Mouse (Mus musculus) MEL (cell line): ENCODE results near the gene Htatip2. TPM values are rescaled to one million over a fixed set of nuclear protein-coding genes. Genes with fewer than 3 reads are reported as not detected.

Experiments
- DNase-seq: peaks from one replicate; pipeline ENCODE4 v3.0.0; 2011; ENCODE audit warnings: low read depth, low spot score
- H3K27ac ChIP-seq: 2 replicates; pipeline ENCODE4 v1.5.1; 2012; ENCODE audit warnings: low read depth, mild to moderate bottlenecking, control low read depth, low read length, moderate library complexity; ENCODE audit not compliant: control insufficient read depth
- H3K27me3 ChIP-seq, 2 experiments: fragments of 150-350 bp in 1 of 2; sonication (generic) in 1 of 2; 2 replicates each; pipeline ENCODE4 v1.6.1; 2012; ENCODE audit warnings: low read length in 2 of 2, mild to moderate bottlenecking in 2 of 2, improper control_type of control experiment in 1 of 2, moderate library complexity in 1 of 2; ENCODE audit not compliant: insufficient read depth in 2 of 2, control insufficient read depth in 1 of 2
- H3K36me3 ChIP-seq, 2 experiments: 2 replicates each; pipeline ENCODE4 v1.6.1; 2012 to 2014; ENCODE audit warnings: low read length in 2 of 2, improper control_type of control experiment in 1 of 2, inconsistent platforms in 1 of 2, mild to moderate bottlenecking in 1 of 2; ENCODE audit not compliant: insufficient read depth in 2 of 2, control insufficient read depth in 1 of 2
- H3K4me1 ChIP-seq, 2 experiments: fragments of 150-350 bp in 1 of 2; sonication (generic) in 1 of 2; 2 replicates each; pipeline ENCODE4 v1.6.1; 2012; ENCODE audit warnings: low read length in 2 of 2, improper control_type of control experiment in 1 of 2, mild to moderate bottlenecking in 1 of 2; ENCODE audit not compliant: insufficient read depth in 2 of 2, control insufficient read depth in 1 of 2
- H3K4me3 ChIP-seq, 2 experiments: fragments of 150-350 bp in 1 of 2; sonication (generic) in 1 of 2; 2 replicates each; pipeline ENCODE4 v1.5.1; 2012; ENCODE audit warnings: low read depth in 2 of 2, low read length in 2 of 2, mild to moderate bottlenecking in 2 of 2, moderate library complexity in 2 of 2, control low read depth in 1 of 2, improper control_type of control experiment in 1 of 2; ENCODE audit not compliant: control insufficient read depth in 1 of 2, insufficient read depth in 1 of 2
- H3K79me2 ChIP-seq: 2 replicates; pipeline ENCODE4 v1.6.1; 2012; ENCODE audit warnings: mild to moderate bottlenecking, low read length, moderate library complexity; ENCODE audit not compliant: control insufficient read depth, poor library complexity, insufficient read depth
- H3K9ac ChIP-seq: 2 replicates; pipeline ENCODE4 v1.6.1; 2012; ENCODE audit warnings: low read depth, mild to moderate bottlenecking, control low read depth, low read length, moderate library complexity; ENCODE audit not compliant: control insufficient read depth, poor library complexity, severe bottlenecking
- H3K9me3 ChIP-seq: fragments of 150-350 bp; sonication (generic); replicated peaks from 2 replicates; pipeline ENCODE4 v1.6.1; 2012; ENCODE audit warnings: mild to moderate bottlenecking, low read length, improper control_type of control experiment, moderate library complexity; ENCODE audit not compliant: insufficient read depth
- CHD1 ChIP-seq: IDR thresholded peaks from 2 replicates; pipeline ENCODE4 v1.6.1; 2012; ENCODE audit warnings: low read depth, mild to moderate bottlenecking, inconsistent platforms, low read length, improper control_type of control experiment
- CHD2 ChIP-seq: IDR thresholded peaks from 2 replicates; pipeline ENCODE4 v1.6.1; 2011; ENCODE audit warnings: low read length, improper control_type of control experiment
- ELF1 ChIP-seq: IDR thresholded peaks from 2 replicates; pipeline ENCODE4 v1.6.1; 2014; ENCODE audit warnings: low read depth, mild to moderate bottlenecking, inconsistent platforms, low read length, improper control_type of control experiment, moderate library complexity
- ETS1 ChIP-seq: IDR thresholded peaks from 2 replicates; pipeline ENCODE4 v1.6.1; 2012; ENCODE audit warnings: low read depth, mild to moderate bottlenecking, inconsistent platforms, low read length, improper control_type of control experiment, moderate library complexity
- GABPA ChIP-seq: IDR thresholded peaks from 2 replicates; pipeline ENCODE4 v1.6.1; 2012; ENCODE audit warnings: low read depth, mild to moderate bottlenecking, inconsistent platforms, low read length, improper control_type of control experiment, moderate library complexity
- GATA1 ChIP-seq: IDR thresholded peaks from 2 replicates; pipeline ENCODE4 v1.6.1; 2011; ENCODE audit warnings: low read depth, low read length, improper control_type of control experiment
- HCFC1 ChIP-seq: IDR thresholded peaks from 2 replicates; pipeline ENCODE4 v1.6.1; 2012; ENCODE audit warnings: low read depth, mild to moderate bottlenecking, inconsistent platforms, low read length, improper control_type of control experiment, moderate library complexity
- JUND ChIP-seq: IDR thresholded peaks from 2 replicates; pipeline ENCODE4 v1.6.1; 2011; ENCODE audit warnings: low read depth, mild to moderate bottlenecking, improper control_type of control experiment, low read length
- KAT2A ChIP-seq: conservative IDR thresholded peaks from 2 replicates; pipeline ENCODE4 v1.6.1; 2012; ENCODE audit warnings: low read depth, low read length, improper control_type of control experiment, inconsistent platforms
- MAFK ChIP-seq: IDR thresholded peaks from 2 replicates; pipeline ENCODE4 v1.6.1; 2011; ENCODE audit warnings: low read depth, mild to moderate bottlenecking, low read length, improper control_type of control experiment, borderline replicate concordance
- MAX ChIP-seq: IDR thresholded peaks from 2 replicates; pipeline ENCODE4 v1.6.1; 2011; ENCODE audit warnings: low read length, improper control_type of control experiment
- MYC ChIP-seq: IDR thresholded peaks from 2 replicates; pipeline ENCODE4 v1.6.1; 2011; ENCODE audit warnings: low read depth, mild to moderate bottlenecking, low read length, improper control_type of control experiment, moderate library complexity
- NELFE ChIP-seq: IDR thresholded peaks from 2 replicates; pipeline ENCODE4 v1.6.1; 2011; ENCODE audit warnings: low read depth, low read length, improper control_type of control experiment
- NRF1 ChIP-seq: IDR thresholded peaks from 2 replicates; pipeline ENCODE4 v1.6.1; 2014; ENCODE audit warnings: low read depth, mild to moderate bottlenecking, inconsistent platforms, low read length, improper control_type of control experiment, moderate library complexity; ENCODE audit not compliant: poor library complexity, insufficient read depth, severe bottlenecking
- POLR2A ChIP-seq, 2 experiments: IDR thresholded peaks; 2 replicates each; pipeline ENCODE4 v1.6.1; 2011 to 2012; ENCODE audit warnings: low read length in 2 of 2, mild to moderate bottlenecking in 2 of 2, control low read depth in 1 of 2, improper control_type of control experiment in 1 of 2, low read depth in 1 of 2, moderate library complexity in 1 of 2; ENCODE audit not compliant: control insufficient read depth in 1 of 2, insufficient read depth in 1 of 2, poor library complexity in 1 of 2
- POLR2AphosphoS2 ChIP-seq: IDR thresholded peaks from 2 replicates; pipeline ENCODE4 v1.6.1; 2011; ENCODE audit warnings: low read length, improper control_type of control experiment
- RAD21 ChIP-seq: IDR thresholded peaks from 2 replicates; pipeline ENCODE4 v1.6.1; 2011; ENCODE audit warnings: mild to moderate bottlenecking, low read depth, low read length, improper control_type of control experiment
- RCOR1 ChIP-seq: IDR thresholded peaks from 2 replicates; pipeline ENCODE4 v1.6.1; 2012; ENCODE audit warnings: low read depth, mild to moderate bottlenecking, inconsistent platforms, low read length, improper control_type of control experiment
- SIN3A ChIP-seq: IDR thresholded peaks from 2 replicates; pipeline ENCODE4 v1.6.1; 2012; ENCODE audit warnings: low read length, improper control_type of control experiment, inconsistent platforms
- SMC3 ChIP-seq: IDR thresholded peaks from 2 replicates; pipeline ENCODE4 v1.6.1; 2011; ENCODE audit warnings: low read depth, low read length, improper control_type of control experiment
- TAL1 ChIP-seq: IDR thresholded peaks from 2 replicates; pipeline ENCODE4 v1.6.1; 2012; ENCODE audit warnings: mild to moderate bottlenecking, inconsistent platforms, low read length, moderate library complexity, mixed read lengths
- TBP ChIP-seq: IDR thresholded peaks from 2 replicates; pipeline ENCODE4 v1.8.0; 2011; ENCODE audit warnings: low read depth, low read length, improper control_type of control experiment
- TCF12 ChIP-seq: IDR thresholded peaks from 2 replicates; pipeline ENCODE4 v1.6.1; 2014; ENCODE audit warnings: low read depth, mild to moderate bottlenecking, inconsistent platforms, low read length, improper control_type of control experiment, moderate library complexity
- USF1 ChIP-seq: IDR thresholded peaks from 2 replicates; pipeline ENCODE4 v1.6.1; 2014; ENCODE audit warnings: low read depth, mild to moderate bottlenecking, inconsistent platforms, low read length, improper control_type of control experiment, moderate library complexity
- USF2 ChIP-seq, 2 experiments: IDR thresholded peaks; 2 replicates each; pipeline ENCODE4 v1.6.1; 2011 to 2012; ENCODE audit warnings: improper control_type of control experiment in 2 of 2, low read length in 2 of 2, borderline replicate concordance in 1 of 2, inconsistent platforms in 1 of 2, low read depth in 1 of 2, mild to moderate bottlenecking in 1 of 2; ENCODE audit not compliant: insufficient read depth in 1 of 2
- ZMIZ1 ChIP-seq: IDR thresholded peaks from 2 replicates; pipeline ENCODE4 v1.6.1; 2012; ENCODE audit warnings: low read depth, mild to moderate bottlenecking, inconsistent platforms, low read length, improper control_type of control experiment, moderate library complexity
- ZNF384 ChIP-seq: IDR thresholded peaks from 2 replicates; pipeline ENCODE4 v1.6.1; 2012; ENCODE audit warnings: low read depth, mild to moderate bottlenecking, inconsistent platforms, low read length, improper control_type of control experiment
- polyA plus RNA-seq, 2 experiments: library from polyadenylated mRNA; stranded (reverse) in 1 of 2; unstranded in 1 of 2; fragments of >175 nt in 1 of 2; fragments of >200 nt in 1 of 2; gene quantifications; 2 replicates each; pipeline versions ENCODE4 v1.2.1 to v1.2.4; 2012; ENCODE audit warnings: low replicate concordance in 2 of 2, low read depth in 1 of 2; ENCODE audit not compliant: insufficient read length in 2 of 2, insufficient read depth in 1 of 2, missing spikeins in 1 of 2
- total RNA-seq: library from RNA; depleted of rRNA; stranded (reverse); fragments of 300-350 nt; gene quantifications from 2 replicates; pipeline ENCODE4 v1.2.3, GENCODE M21; 2012

Htatip2 gene
- total and polyA plus RNA-seq, 3 experiments = 22.5 to 37.8 TPM; not detected in 1

DNA sequence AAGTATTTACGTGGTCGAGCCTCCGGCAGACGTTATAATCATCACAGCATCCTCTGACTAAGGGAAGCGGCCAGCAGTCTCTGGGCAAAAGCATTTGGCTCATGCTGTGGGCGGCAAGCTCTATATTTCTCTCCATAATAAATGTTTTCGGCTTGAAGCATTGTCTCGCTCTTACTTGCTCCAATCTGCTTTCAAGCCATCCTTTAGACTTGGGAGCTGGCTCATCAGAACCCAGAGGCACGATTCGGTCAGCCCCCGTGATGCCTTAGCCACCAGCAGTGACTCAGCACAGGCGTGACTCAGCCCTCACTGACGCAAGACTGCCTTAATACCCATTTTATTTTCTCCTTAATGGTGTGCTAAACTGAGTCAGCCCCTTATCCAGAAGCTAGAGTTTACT lies 3.7 kb downstream of the Htatip2 start (continued):
- TF ChIP-seq KAT2A (peak; percentile 47), ETS1 (peak; percentile 97), NRF1 (no peak), USF2 (IDR thresholded peaks at IDR 0.05; ENCODE audit: borderline replicate concordance in 1 of 2, insufficient read depth in 1 of 2, low read depth in 1 of 2, low read length in 2 of 2) (no peak), TBP (no peak), ZMIZ1 (no peak), HCFC1 (no peak)
- TF ChIP-seq, all 39 proteins: peak for 16

DNA sequence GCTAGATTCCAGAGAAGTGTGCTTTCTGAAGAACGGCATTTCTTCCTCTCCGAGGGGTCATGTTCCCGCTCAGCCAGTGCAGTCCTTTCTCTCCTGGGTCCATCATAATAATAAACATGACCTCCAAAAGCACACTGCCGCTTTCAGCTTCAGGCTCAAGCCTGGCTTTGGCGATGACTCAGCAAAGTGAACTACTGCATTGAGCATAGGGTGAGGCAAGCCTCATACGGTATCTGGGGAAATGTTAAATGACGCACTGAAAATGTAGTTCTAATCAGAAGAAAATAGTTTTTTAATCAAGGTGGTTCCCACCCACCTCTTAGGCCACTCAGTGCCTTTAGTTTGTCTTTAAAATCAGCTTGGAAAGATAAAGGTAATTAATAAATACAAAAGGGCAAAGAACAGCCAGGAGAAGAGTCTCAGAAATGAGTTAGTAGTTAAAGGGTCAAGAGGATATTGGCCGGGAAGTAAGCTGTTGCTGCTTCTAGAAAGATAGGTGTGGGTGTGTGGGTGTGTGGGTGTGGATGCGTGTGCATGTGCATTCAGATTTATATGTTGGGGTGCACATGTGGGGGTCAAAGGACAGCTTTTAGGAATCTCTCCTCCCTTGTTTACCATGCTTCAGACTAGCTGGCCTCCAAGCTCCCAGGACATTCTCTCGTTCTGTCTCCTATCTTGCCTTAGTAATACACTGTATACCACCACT lies 5.2 kb downstream of the Htatip2 start:
- Histone ChIP-seq H3K79me2 (peaks cover 24% of the 10 kb centered on the region), H3K9me3 (no peaks in the 10 kb centered on the region), H3K27me3 (no peaks in the 10 kb centered on the region), H3K27ac (peak overlapping the region; percentile 97), H3K9ac (peak overlapping the region; percentile 78), H3K4me3 (peak overlapping the region; percentile 22 to 33; a peak in 2 of 4 replicates), H3K4me1 (peaks cover 36 to 50% of the 10 kb centered on the region in 2 experiments), H3K36me3 (peaks cover 41 to 48% of the 10 kb centered on the region in 2 experiments)
- TF ChIP-seq JUND (no peak), NELFE (no peak; the same call in 1 of the 2 replicates), USF2 (IDR thresholded peaks at IDR 0.05; ENCODE audit: borderline replicate concordance in 1 of 2, insufficient read depth in 1 of 2, low read depth in 1 of 2, low read length in 2 of 2) (no peak), MAX (peak; percentile 61), POLR2AphosphoS2 (0 out of 2 replicates have a peak, but pooled peaks have one; percentile 29), GABPA (peak; percentile 94), MAFK (peak; percentile 91; the same call in 1 of the 2 replicates), SMC3 (no peak), CHD2 (no peak), GATA1 (0 out of 2 replicates have a peak, but pooled peaks have one; percentile 2), TAL1 (no peak), TCF12 (peak; percentile 6; the same call in 1 of the 2 replicates), ELF1 (no peak), MYC (peak; percentile 35; the same call in 1 of the 2 replicates), RAD21 (no peak), USF1 (no peak), CHD1 (no peak), ZNF384 (no peak), SIN3A (peak; percentile 69), POLR2A (IDR thresholded peaks at IDR 0.05; ENCODE audit: control insufficient read depth in 1 of 2, insufficient read depth in 1 of 2, low read depth in 1 of 2, low read length in 2 of 2, poor library complexity in 1 of 2) (peak in 1 of 2 experiments; percentile 41; a peak in 1 of 4 replicates), ETS1 (peak; percentile 92), RCOR1 (no peak)
- peak; percentile 90 for DNase-seq
